Mouse (Mus musculus) lung, postnatal 36 days (tissue): Measurements from ENCODE around the gene Lnx1.

Experiments
- DNase-seq: peaks from one replicate; pipeline ENCODE4 v3.0.0; 2022; ENCODE audit warnings: mixed read lengths

Lnx1 gene

DNA sequence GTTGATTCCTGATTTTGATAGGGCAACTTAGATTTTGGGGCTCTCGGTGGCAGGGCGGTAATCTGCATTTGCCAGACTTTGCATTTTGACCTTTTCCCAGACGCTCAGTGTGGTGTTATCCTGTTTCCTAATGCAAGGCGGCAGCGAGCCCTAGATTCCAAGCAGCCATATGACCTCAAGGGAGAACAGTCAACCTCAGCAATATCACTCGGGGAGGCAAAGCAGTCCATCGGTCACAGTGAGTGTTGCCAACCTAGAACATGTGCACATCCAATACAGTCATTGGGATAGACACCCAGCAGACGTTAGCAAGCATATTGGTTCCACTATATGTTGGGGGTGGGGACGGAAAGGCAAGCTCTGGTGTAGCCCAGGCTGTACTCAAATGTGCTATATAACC, 54.5 kb downstream of the Lnx1 start:
- no peak for DNase-seq

DNA sequence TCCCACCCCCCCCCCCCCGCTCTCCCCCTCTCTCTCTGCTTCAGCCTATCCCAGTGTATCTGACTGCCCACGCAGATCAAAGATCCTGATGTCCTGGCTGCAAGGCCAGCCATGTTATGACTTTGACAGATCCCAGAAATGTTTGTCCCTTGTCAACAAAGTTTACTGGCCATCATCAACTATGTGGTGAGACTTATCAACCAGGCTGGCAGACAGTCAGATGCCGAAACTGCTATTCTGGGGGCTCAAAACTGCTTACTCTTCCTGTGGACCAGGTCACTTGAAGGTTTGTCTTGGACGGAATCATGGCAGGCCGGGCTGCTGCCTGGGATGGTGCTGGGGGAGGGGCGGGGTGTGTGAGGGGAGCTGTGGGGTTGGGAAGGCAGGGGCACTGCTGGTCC, 55.1 kb downstream of the Lnx1 start:
- no peak for DNase-seq

DNA sequence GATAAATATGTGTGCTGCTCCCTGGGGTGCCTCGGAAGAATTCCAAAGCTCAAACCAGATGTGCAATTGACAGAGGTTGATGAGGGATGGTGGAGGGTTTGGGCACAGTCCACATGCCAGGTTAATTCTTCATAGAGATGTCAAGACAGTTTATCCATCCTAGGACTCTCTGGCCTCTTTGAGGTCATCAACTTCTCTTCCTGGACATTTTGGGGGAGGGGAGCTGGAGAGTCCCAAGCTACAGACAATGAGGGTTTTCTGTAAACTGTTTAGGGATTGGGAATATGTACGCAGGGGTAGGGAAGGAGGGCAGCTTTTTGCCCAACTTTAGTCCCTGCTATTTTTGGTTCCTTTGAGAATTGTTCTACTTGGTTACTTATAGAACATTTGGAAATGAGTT, 60.4 kb downstream of the Lnx1 start:
- no peak for DNase-seq

DNA sequence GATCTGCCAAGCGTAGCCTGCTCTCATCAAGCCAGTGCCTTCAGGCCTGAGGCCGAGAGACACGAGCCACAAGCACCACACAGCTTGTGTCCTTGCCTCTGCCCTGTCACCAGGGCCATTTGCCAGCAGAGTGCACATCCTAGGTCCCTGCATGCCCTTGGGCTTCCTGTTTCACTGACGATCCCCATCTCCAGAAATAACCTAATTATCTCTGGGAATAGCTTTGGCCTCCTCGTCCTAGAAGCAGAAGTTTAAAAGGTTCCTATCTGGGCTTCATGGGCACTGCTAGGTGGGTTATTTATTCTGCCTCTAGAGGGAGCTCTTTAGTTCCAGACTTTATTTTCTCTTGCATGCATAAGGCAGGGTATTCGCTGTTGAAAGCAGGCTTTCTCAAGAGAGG, 61.7 kb downstream of the Lnx1 start:
- DNase-seq: peak; percentile 76

DNA sequence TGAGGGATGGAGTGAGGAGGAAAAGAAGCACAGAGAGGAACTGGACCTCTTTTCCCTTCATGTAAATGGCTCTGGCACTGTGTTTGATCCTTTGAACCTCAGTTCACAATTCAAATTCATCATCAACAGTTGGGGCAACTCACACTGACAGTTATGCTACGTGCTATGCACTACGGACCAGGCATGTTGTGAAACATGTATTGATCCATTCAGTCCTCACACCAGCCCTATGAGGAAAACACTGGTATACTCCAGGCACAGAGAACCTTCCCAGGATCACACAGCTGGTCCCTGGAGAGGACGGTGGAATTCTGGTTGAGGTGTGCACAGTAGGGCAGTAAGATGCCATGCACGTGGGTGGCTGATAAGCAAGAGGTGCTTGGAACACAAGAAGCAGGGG, 62.2 kb downstream of the Lnx1 start:
- no peak for DNase-seq

DNA sequence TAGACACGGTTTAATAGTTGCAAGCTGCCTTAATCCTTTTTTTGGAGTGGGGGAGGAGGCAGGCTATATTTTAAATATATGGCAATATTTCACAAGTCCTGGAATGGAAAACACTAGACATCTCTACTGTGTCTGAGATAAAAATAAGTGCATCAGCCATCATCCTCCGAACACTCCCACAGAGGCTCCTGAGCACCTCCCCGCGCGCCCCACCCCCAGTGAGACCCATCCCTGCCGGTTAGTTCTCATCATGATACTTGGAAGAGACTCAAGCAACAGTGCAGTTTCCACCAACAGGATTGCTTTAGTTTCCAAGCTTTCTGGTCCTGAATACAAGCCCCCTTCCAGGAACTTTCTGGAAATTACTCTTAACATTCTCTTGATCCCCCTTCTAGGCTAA, 63.2 kb downstream of the Lnx1 start:
- no peak for DNase-seq

DNA sequence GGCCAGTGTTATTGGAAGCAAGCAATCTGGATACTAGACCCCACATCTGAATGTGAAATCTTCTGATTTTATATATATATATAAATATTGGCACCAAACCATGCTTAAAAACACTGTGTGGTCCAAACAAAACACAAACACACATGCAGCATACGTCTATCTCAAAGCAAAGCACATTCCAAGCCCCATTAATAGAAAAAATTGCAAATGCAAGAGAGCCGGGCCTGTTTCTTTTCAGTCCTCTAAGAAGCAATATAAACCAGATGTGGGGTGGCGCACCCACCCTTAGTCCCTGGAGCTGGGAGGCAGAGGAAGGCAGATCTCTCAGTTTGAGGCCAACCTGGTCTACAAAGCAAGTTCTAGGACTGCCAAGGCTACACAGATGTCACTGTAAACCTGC, 68.3 kb downstream of the Lnx1 start:
- DNase-seq: no peak

DNA sequence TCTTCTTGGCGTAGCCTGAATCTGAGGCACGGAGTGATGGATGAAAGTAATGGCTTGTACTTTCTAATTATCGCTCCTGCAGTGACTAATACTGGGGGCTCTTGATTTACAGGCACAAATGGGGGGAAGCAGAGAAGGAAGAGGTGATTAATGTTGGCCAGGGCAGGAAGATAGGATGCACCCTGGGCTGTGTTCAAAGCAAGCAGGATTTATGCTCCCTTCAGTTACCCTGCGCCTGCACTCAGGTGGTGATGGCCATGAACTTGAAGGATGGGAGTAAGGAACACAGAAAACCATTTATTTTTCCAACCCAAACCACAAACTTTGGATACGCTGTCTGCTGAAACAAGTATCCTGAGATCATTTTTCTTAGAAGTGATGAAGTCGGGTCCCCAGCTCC, 69.3 kb downstream of the Lnx1 start:
- DNase-seq: no peak

DNA sequence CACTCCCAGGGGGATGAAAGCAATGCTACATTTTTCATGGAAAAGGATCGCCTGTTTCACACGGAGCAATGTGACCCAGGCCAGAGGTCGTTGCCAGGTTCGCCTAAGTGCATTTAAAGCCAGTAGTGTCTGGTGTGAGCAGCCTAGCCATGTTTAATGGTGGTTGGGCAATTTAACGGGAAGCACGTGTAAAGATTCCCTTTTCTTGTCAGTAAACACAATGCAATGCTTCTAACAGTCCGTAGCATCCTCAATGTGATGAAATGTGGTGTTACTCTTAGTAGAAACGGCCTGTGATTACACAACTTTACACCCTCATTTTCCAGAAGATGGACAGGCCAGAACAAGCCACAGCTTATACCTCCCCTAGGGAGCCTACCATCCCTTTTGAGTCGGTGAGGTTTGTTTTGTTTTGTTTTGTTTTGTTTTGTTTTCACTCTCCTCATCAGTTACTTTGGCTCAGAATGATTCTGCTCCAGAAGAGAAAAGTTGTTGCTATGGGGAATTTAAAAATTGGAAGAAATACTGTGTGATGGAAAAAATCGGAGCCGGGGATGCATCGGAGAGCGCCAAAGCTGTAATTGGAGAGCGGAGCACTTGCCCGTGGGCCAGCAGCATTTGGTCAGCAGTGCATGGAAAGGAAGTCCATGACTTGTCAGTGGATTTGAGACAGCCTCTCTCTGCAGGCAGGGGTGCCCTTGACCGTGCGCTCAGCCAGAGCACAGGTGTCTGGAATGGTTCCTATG, 70.2 kb downstream of the Lnx1 start:
- DNase-seq: no peak

DNA sequence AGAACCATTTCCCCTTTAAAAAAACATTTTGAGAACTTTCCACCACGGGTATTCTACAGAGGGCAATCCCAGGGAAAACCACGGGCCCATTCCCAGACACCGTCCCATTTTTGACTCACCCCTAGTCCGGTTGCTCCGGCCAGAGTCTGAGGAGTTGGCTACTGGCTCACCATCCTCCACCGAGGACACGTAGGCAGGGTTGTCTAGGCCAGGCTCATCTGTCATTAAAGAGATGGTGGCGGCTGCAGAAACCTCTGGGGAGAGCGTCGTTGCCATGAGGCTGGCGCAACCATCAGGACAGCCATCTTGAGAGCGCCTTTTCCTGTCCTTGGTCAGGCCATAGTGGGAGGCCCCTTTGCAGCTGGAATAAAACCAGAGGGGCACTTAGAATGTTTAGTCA, 74.7 kb downstream of the Lnx1 start:
- no peak for DNase-seq

DNA sequence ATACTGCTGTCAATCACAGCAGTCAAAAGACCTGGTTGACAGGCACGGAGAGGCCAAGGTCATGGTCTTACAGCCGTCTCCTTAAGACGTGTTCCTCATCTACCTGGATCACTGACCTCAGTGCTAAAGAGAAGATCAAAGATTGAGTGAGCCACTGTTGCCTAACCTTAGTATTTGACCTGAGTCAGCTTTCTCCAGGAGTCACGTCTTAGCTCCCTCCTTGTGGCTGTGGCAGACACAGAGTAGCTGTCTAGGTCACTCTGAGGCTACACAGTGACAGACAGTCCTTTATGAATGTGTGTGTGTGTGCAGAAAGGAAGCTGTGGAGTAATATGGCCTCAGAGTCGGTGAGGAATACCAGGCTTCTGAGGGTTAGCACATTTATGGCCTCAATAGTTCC, 78.3 kb downstream of the Lnx1 start:
- DNase-seq: no peak

DNA sequence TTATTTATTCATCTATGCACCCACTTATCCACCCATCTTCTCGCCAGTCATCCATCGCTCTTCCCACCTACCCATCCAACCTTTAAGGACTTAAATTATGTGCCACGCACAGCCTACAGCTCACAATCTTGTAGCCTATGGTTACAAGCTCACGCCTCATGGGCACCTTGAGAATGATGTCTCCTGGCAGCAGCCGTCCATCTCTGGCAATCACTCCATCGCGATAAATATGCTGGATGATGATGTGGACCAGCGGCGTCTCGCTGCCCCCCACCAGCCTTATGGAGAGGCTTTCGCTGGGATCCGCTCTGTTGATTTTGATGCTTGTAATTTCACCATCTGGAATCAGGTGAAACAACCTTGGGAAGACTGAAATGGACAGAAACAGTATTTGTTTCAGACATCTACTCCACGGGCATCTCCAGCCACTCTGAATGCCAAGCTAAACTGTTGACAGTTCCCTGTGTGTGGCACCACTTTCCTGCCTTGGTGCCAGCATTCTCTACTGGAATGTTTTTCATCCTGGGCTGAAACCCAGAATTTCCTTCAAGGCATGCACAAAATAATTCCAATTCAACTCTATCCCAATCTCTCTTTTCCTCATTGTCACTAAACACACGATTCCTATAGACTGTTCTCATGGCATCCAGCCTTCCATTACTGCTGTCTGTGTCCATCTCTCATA, 79.3 kb downstream of the Lnx1 start:
- DNase-seq: no peak

DNA sequence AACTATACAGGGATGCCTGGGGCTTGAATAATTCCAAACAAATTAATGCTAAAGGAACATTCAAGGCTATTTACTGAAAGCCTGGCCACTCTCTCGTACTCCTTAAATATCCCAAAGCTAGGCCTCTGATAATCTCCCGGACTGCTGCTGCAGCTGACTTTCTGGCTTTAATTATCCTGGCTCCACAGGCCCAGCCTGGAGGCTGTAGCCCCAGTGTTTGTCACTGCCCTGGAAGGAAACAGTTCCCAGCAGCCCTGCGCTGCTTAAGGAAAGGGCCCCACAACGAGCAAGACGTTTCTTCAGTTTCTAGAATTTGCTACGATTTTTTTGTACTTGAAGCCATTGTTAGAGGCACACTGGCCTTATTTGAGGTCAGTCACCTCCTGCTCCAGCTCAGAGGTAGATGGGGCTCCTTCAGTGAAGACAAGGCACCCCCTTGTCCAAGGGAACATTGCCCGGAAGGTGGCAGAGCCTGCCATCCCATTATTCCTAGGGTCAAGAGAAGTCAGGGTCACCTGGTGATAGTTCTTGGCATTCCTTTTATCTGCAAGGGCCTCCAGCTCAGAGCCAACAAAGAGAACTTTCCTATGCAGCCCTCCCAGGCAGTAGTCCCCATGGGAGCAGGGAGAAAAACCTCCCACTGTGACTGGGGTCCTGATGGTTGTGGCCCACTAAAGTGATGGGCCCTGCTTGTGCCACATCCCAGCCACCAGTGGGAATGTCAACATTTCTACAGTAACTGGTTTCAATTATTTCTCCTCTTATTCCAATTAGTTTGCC, 80.8 kb downstream of the Lnx1 start:
- no peak for DNase-seq

DNA sequence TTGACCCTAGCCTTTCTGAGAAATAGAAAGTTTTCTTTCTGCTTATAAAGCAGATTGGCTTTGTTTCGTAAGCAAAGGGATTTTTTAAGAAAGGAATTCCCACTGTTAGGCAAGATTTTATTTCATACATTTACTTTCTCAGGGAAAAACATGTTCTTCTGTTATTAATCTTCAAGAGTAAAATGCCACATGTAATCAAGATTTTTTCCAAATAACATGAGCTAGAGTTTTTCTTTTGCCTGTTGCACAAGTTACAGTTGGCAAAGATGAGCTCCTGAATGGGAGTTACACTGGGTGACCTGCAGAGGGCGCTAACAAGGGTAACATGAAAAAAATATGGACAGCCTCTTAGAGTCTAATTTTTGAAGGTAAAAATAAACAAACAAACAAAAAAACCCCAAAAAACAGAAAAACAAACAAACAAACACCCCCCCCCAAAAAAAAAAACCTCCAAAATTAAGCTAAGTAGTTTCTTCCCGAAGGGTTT, 84.1 kb downstream of the Lnx1 start:
- peak; percentile 41 for DNase-seq

DNA sequence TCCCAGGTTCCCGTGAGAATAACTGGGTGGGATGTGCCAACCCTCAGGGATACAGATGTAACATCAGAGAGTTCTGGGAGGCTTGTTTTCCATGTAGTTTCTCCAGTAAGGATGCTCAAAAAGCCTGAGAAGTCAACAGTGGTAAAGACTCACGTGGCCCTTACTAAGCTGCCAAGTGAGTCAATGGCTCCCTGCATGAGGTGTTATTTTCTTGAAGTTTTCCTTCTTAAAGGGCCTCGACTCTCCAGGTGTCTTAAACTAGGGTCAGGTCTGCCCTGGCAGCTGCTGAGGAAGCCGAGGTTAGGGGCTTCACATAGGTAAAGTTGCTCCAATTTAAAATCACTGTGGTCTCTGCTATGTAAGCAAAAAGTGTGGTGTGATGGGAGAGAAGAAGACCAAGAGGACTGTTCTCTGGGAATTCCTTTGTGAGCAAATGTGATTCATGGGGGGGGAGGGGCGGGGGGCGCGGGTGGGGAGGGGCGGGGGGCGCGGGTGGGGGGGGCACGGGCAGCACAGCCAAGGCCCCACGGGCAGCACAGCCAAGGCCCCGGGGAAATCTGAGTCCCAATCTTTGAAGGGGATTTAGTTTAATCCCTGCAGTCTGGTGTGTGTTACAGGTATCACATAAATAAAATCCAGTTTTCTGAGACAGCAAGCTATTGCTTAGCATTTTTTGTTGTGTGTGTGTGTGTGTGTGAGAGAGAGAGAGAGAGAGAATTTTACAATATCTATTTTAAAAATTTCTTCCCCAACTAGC, 84.7 kb downstream of the Lnx1 start:
- DNase-seq: no peak

DNA sequence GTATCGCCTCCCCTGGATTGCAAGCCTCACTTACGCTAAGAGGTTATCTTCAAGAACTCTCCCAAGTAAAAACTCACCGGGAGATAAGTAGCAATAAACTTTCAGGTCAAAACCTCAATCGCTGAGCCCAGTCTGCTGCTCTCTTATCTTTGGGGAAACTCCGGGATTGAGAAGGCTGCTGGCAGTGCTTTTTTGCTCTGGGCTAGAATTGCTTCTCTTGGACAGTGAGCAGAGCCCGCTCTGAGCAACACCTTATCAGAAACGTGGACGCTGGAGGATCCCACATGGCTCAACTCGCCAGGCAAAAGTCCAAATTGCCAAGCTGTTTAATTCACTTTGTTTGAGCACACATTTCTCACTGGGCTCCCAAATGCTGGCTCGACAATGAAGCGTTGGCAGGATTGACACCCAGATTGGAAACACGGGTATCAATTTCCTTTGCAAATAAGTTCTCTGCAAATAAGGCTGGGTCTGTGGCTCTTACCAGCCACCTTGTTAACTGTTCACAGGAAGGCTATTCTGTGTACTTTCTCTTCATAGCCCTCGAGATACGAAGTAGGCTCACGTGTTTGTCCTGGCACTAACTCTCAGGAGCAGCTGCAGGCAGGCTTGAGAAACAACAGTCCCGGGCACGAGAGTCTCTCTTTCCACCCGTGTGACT, 89.1 kb downstream of the Lnx1 start:
- DNase-seq: peak; percentile 82

DNA sequence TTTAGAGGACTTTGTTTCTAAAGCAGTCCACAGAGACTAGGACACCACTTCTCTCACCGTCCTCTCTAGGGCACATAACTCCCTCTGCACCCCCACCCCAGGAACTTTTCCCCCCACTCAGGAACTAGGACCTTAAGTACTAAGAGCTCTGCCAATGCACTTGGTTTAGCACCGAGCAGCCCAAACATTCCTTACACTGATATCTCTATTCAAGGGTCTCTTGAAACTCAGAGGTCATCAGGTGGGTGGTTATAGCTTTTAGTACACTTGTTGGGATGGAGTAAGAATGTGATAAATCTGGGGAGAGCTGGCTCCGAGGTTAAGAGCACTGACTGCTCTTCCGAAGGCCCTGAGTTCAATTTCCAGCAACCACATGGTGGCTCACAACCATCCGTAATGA, 90.0 kb downstream of the Lnx1 start:
- DNase-seq: no peak

DNA sequence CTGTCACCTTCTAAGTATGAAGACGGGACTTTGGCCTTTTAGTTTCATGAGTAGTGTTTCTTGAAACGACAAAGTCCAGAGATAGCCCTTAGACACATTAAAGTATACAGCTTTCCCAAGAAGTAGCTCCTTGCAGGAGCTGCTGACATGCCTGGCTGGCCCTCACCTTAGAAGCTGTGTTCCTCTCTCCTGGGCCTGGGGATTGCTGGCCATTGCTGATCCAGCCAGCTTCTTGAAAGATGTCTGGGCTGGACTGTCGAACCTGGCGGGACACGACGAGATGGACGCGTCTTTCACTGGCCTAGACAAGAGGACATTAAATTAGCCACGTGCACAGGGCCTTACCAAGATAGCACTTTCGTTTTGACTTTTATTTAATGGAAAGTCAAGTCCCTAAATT, 92.2 kb downstream of the Lnx1 start:
- DNase-seq: no peak

DNA sequence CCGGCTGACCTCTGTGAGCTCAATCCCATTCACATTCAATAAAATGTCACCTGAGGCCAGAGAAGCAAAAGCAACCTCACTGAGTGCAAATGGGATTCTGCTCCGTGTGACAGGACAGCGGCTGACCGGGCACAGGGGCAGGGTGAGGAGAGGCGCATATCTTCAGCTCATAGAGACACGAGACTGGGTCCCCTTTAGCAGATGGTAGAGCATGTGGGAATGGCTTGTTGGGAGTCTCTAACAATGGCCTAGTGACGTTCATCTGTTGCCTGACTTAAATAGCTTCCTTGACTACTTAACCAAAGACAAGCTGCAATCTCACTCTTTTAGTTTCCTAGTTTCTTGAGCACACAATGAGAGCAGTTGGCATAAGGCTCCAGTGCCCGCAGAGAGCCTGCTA, 96.5 kb downstream of the Lnx1 start:
- no peak for DNase-seq

DNA sequence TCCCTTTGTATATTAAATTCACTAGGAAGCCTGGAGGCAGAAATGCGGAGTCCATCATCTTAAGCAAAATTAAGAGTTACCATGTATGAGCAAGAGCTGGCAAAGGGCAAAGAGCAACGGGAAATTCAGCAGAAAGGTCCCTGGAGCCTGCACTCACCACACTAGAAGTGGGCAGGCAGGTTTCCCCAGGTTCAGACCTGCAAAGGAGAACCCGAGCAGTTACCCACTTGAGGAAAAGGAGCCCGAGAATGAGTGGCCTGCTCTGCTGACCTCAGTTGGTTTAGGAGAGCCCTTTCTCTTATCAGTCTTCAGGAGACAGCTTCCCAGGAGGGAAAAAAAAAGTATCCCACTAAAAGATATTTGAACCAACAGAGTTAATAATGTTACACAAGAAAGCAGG, 99.4 kb downstream of the Lnx1 start:
- peak; percentile 67 for DNase-seq

DNA sequence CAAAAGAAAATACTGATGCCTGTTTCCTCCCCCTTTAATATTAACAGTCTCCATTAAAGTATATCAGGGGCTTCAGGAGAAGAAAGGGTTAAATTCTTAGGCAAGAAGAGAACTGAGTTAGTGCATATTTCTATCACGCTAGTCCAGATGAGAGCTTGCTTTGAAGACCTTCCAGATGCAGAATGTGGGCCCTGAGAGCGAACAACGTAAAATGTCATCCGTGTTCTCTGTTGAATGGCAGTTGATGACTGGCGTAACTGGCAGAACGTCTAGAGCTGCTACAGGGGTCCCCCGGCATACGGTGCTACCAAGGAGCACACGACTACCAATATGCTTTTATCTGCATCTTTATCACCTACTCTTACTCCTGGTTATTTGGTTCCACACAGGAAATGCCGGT, 100.3 kb downstream of the Lnx1 start:
- DNase-seq: no peak

DNA sequence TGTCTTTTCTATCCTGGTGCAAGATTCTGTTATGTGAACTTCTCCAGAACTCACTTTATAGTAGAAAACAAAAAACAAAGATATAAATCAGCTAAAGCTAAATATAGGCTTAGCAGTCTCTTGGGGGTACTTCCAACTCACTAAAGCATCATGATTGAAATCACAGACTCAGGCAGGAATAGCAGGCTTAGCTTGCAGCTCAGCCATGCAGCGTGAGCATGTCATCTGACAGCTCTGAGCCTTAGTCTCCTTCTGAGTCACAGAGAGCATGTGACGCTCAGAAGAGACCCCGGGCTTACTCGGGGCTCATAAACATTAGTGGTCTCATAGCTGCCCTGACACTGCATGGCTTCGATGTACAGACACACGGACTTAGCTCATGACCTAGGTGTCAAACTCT, 100.7 kb downstream of the Lnx1 start:
- DNase-seq: no peak

DNA sequence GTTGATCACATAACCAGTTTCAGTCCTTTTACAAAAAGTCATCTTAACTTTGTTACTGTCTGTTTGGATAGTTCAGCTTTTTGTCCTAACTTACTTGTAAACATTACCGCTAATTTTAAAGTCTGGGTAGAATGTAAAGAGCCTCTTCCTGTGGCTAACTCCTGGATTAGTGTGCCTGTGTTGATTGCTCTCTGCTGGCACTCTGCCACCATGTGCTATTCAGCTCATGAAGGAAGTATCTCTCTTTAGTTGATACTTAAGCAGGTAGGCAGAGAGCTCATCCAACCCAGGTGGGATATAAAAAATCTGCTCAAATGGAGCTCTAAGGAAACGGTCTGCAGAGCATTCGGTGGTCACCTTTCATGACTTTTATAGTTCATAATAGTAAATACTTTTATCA, 101.5 kb downstream of the Lnx1 start:
- DNase-seq: no peak
